Mouse (Mus musculus) neural tube, embryonic 11.5 days (tissue): Measurements from ENCODE around the gene Gpr153. TPM values are rescaled to one million over a fixed set of nuclear protein-coding genes. Genes with fewer than 3 reads are reported as not detected.

Experiments
- ATAC-seq: fragments of 200-750 bp; cut with Nextera tagmentation; 2 replicates; pipeline ENCODE4 v1.8.0; 2017; ENCODE audit warnings: moderate number of reproducible peaks, mild to moderate bottlenecking, moderate TSS enrichment, moderate library complexity; ENCODE audit not compliant: insufficient read depth, low FRiP score, low TSS enrichment
- DNase-seq: peaks from one replicate; pipeline ENCODE4 v3.0.0-alpha.2; 2015; ENCODE audit warnings: low spot score
- H3K27ac ChIP-seq: fragments of 300-500 bp; sonication (generic); 2 replicates; pipeline ENCODE4 v1.5.1; 2014; ENCODE audit warnings: low read depth, mild to moderate bottlenecking, low read length
- H3K27me3 ChIP-seq: fragments of 300-500 bp; sonication (generic); 2 replicates; pipeline ENCODE4 v1.6.1; 2014; ENCODE audit warnings: mild to moderate bottlenecking, low read length, mixed read lengths; ENCODE audit not compliant: control insufficient read depth, insufficient read depth
- H3K36me3 ChIP-seq: fragments of 300-500 bp; sonication (generic); 2 replicates; pipeline ENCODE4 v1.6.1; 2014; ENCODE audit warnings: mild to moderate bottlenecking, low read length, moderate library complexity, mixed read lengths; ENCODE audit not compliant: control insufficient read depth, insufficient read depth
- H3K4me1 ChIP-seq: fragments of 300-500 bp; sonication (generic); 2 replicates; pipeline ENCODE4 v1.6.1; 2014; ENCODE audit warnings: low read length, mixed read lengths; ENCODE audit not compliant: control insufficient read depth, insufficient read depth
- H3K4me2 ChIP-seq: fragments of 300-500 bp; sonication (generic); 2 replicates; pipeline ENCODE4 v1.6.1; 2014; ENCODE audit warnings: low read depth, mild to moderate bottlenecking, moderate library complexity
- H3K4me3 ChIP-seq: fragments of 300-500 bp; sonication (generic); 2 replicates; pipeline ENCODE4 v1.5.1; 2014; ENCODE audit warnings: low read depth, low read length
- H3K9ac ChIP-seq: fragments of 300-500 bp; sonication (generic); 2 replicates; pipeline ENCODE4 v1.6.1; 2014; ENCODE audit warnings: mild to moderate bottlenecking, low read length
- H3K9me3 ChIP-seq: fragments of 300-500 bp; sonication (generic); 2 replicates; pipeline ENCODE4 v1.6.1; 2016; ENCODE audit warnings: low read length; ENCODE audit not compliant: control insufficient read depth
- WGBS: fragments of 180-500 bp; shearing (Covaris S2); extraction: QIAGEN DNeasy Blood & Tissue Kit; methylation state at CpG from one replicate; pipeline ENCODE4 v1.1.7; 2014; 5-methylcytosine and 5-hydroxymethylcytosine counted together
- polyA plus RNA-seq: library from polyadenylated mRNA; unstranded; fragments of >200 nt; fragmentation: Nextera tagmentation; extraction: Ambion mirVana; gene quantifications from 2 replicates; pipeline ENCODE4 v1.2.1, GENCODE M21; 2014

Gene Gpr153
- polyA plus RNA-seq, 1 experiment from 2014 or later = 8.3 TPM

DNA sequence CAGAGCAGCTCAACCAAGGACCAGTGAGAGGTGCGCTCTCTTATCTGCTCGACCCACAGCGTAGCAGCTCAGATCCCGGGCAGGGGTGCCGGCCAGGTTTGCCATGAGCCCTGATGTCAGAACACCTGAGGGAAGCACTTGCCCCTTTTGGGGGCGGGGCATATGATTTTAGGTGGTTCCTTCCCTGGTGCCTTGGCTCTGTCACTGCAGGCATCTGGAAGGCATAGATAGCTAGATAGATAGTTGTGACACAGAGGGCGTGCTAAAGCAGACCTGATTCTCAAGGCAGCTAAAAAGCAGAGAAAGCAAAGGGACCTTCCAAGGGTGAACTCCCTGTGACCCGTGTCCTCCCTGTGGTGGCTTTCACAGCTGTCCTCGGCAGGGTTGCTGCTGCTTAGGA lies 10.9 kb upstream of the Gpr153 start:
- H3K4me2 ChIP-seq = no peak overlapping the region
- ATAC-seq = no peak
- no peaks in the 10 kb centered on the region for H3K9me3 ChIP-seq
- H3K4me3 ChIP-seq = no peak overlapping the region
- WGBS = 55% methylated on average over 9 of the region's 9 CpGs
- DNase-seq = no peak
- H3K4me1 ChIP-seq = peaks cover 11% of the 10 kb centered on the region
- H3K27ac ChIP-seq = no peak overlapping the region
- no peak overlapping the region for H3K9ac ChIP-seq
- no peaks in the 10 kb centered on the region for H3K27me3 ChIP-seq
- H3K36me3 ChIP-seq = no peaks in the 10 kb centered on the region

GRCm38 (mm10) chr4:152263512-152264176 lies 10.4 kb upstream of the Gpr153 start:
- no peak overlapping the region for H3K4me3 ChIP-seq
- 32% methylated on average over 10 of the region's 10 CpGs for WGBS
- H3K36me3 ChIP-seq = no peaks in the 10 kb centered on the region
- no peak overlapping the region for H3K9ac ChIP-seq
- no peak overlapping the region for H3K27ac ChIP-seq
- H3K4me2 ChIP-seq = no peak overlapping the region; the same call in 1 of the 2 replicates
- no peaks in the 10 kb centered on the region for H3K9me3 ChIP-seq
- peaks cover 11% of the 10 kb centered on the region for H3K4me1 ChIP-seq
- H3K27me3 ChIP-seq = no peaks in the 10 kb centered on the region
- ATAC-seq = no peak
- DNase-seq = peak; percentile 48

- Histone ChIP-seq H3K4me3 (no peak overlapping the region), H3K36me3 (no peaks in the 10 kb centered on the region), H3K27ac (no peak overlapping the region), H3K9ac (peak overlapping the region; percentile 10; the same call in 1 of the 2 replicates), H3K4me1 (peaks cover 11% of the 10 kb centered on the region), H3K9me3 (no peaks in the 10 kb centered on the region), H3K4me2 (no peak overlapping the region; the same call in 1 of the 2 replicates), H3K27me3 (no peaks in the 10 kb centered on the region)
- 55% methylated on average over 4 of the region's 4 CpGs for WGBS
- no peak for ATAC-seq
- no peak for DNase-seq
Measured at GRCm38 (mm10) chr4:152264177-152264530, 9.9 kb upstream of the Gpr153 start.

GRCm38 (mm10) chr4:152264867-152265568 lies 9.0 kb upstream of the Gpr153 start:
- Histone ChIP-seq H3K27me3 (no peaks in the 10 kb centered on the region), H3K4me3 (no peak overlapping the region), H3K4me1 (peaks cover 11% of the 10 kb centered on the region), H3K27ac (no peak overlapping the region), H3K9ac (no peak overlapping the region), H3K36me3 (no peaks in the 10 kb centered on the region), H3K4me2 (no peak overlapping the region), H3K9me3 (no peaks in the 10 kb centered on the region)
- ATAC-seq = no peak
- 92% methylated on average over 9 of the region's 9 CpGs for WGBS
- DNase-seq = no peak

GRCm38 (mm10) chr4:152265791-152266190 lies 8.2 kb upstream of the Gpr153 start:
- Histone ChIP-seq H3K27me3 (no peaks in the 10 kb centered on the region), H3K9me3 (no peaks in the 10 kb centered on the region), H3K4me3 (no peak overlapping the region), H3K27ac (no peak overlapping the region), H3K36me3 (no peaks in the 10 kb centered on the region), H3K4me2 (no peak overlapping the region), H3K4me1 (peaks cover 11% of the 10 kb centered on the region), H3K9ac (no peak overlapping the region)
- DNase-seq = no peak
- 66% methylated on average over 5 of the region's 5 CpGs for WGBS
- no peak for ATAC-seq

GRCm38 (mm10) chr4:152266236-152266895 lies 7.7 kb upstream of the Gpr153 start:
- Histone ChIP-seq H3K27me3 (no peaks in the 10 kb centered on the region), H3K4me2 (no peak overlapping the region), H3K9me3 (no peaks in the 10 kb centered on the region), H3K9ac (no peak overlapping the region), H3K4me1 (peaks cover 11% of the 10 kb centered on the region), H3K27ac (no peak overlapping the region), H3K4me3 (no peak overlapping the region), H3K36me3 (no peaks in the 10 kb centered on the region)
- ATAC-seq = no peak
- 61% methylated on average over 10 of the region's 10 CpGs for WGBS
- DNase-seq = no peak

- no peak for DNase-seq
- H3K9ac ChIP-seq = no peak overlapping the region
- 67% methylated on average over 13 of the region's 13 CpGs for WGBS
- no peak for ATAC-seq
- H3K36me3 ChIP-seq = no peaks in the 10 kb centered on the region
- no peak overlapping the region for H3K27ac ChIP-seq
- H3K4me2 ChIP-seq = no peak overlapping the region
- peaks cover 23% of the 10 kb centered on the region for H3K4me1 ChIP-seq
- H3K27me3 ChIP-seq = no peaks in the 10 kb centered on the region
- no peak overlapping the region for H3K4me3 ChIP-seq
- H3K9me3 ChIP-seq = no peaks in the 10 kb centered on the region
Measured at GRCm38 (mm10) chr4:152267748-152268369, 6.2 kb upstream of the Gpr153 start.

- no peak overlapping the region for H3K9ac ChIP-seq
- H3K27ac ChIP-seq = no peak overlapping the region
- H3K4me1 ChIP-seq = peaks cover 29% of the 10 kb centered on the region
- H3K9me3 ChIP-seq = no peaks in the 10 kb centered on the region
- ATAC-seq (no peak), DNase-seq (no peak)
- WGBS = 84% methylated on average over 13 of the region's 13 CpGs
- no peaks in the 10 kb centered on the region for H3K36me3 ChIP-seq
- H3K4me3 ChIP-seq = no peak overlapping the region
- H3K27me3 ChIP-seq = peaks cover 14% of the 10 kb centered on the region
- no peak overlapping the region for H3K4me2 ChIP-seq
Measured at GRCm38 (mm10) chr4:152269967-152270366, 4.1 kb upstream of the Gpr153 start.
